Mouse (Mus musculus) embryonic facial prominence, embryonic 11.5 days (tissue): ENCODE results near the gene Mpzl3. TPM values are rescaled to one million over a fixed set of nuclear protein-coding genes. Genes with fewer than 3 reads are reported as not detected.

Experiments
- ATAC-seq: fragments of 200-750 bp; cut with Nextera tagmentation; replicated peaks from 2 replicates; pipeline ENCODE4 v1.8.0; 2017; ENCODE audit warnings: low read depth; ENCODE audit not compliant: insufficient number of reproducible peaks, low FRiP score, low TSS enrichment
- DNase-seq: peaks from one replicate; pipeline ENCODE4 v3.0.0-alpha.2; 2015; ENCODE audit warnings: low spot score
- H3K27ac ChIP-seq: fragments of 300-500 bp; sonication (generic); replicated peaks from 2 replicates; pipeline ENCODE4 v1.5.1; 2014; ENCODE audit warnings: mild to moderate bottlenecking, low read depth, low read length, control low read depth
- H3K27me3 ChIP-seq: fragments of 300-500 bp; sonication (generic); 2 replicates; pipeline ENCODE4 v1.6.1; 2014; ENCODE audit warnings: mild to moderate bottlenecking, low read length, moderate library complexity, mixed read lengths; ENCODE audit not compliant: control insufficient read depth, insufficient read depth
- H3K36me3 ChIP-seq: fragments of 300-500 bp; sonication (generic); replicated peaks from 2 replicates; pipeline ENCODE4 v1.6.1; 2014; ENCODE audit warnings: low read depth, mild to moderate bottlenecking, low read length, moderate library complexity, mixed read lengths; ENCODE audit not compliant: control insufficient read depth, insufficient read depth
- H3K4me1 ChIP-seq: fragments of 300-500 bp; sonication (generic); 2 replicates; pipeline ENCODE4 v1.6.1; 2014; ENCODE audit warnings: low read length, mixed read lengths; ENCODE audit not compliant: control insufficient read depth, insufficient read depth
- H3K4me2 ChIP-seq: fragments of 300-500 bp; sonication (generic); 2 replicates; pipeline ENCODE4 v1.6.1; 2014; ENCODE audit warnings: low read depth, mild to moderate bottlenecking, control low read depth, low read length, moderate library complexity
- H3K4me3 ChIP-seq: fragments of 300-500 bp; sonication (generic); 2 replicates; pipeline ENCODE4 v1.5.1; 2014; ENCODE audit warnings: low read depth, low read length, control low read depth
- H3K9ac ChIP-seq: fragments of 300-500 bp; sonication (generic); replicated peaks from 2 replicates; pipeline ENCODE4 v1.6.1; 2014; ENCODE audit warnings: mild to moderate bottlenecking, control low read depth, low read length
- H3K9me3 ChIP-seq: fragments of 300-500 bp; sonication (generic); replicated peaks from 2 replicates; pipeline ENCODE4 v1.6.1; 2016; ENCODE audit warnings: mild to moderate bottlenecking, low read length, inconsistent platforms, mixed read lengths; ENCODE audit not compliant: control insufficient read depth
- WGBS: fragments of 180-500 bp; shearing (Covaris S2); extraction: QIAGEN DNeasy Blood & Tissue Kit; methylation state at CpG from one replicate; pipeline ENCODE4 v1.1.7; 2014; 5-methylcytosine and 5-hydroxymethylcytosine counted together
- polyA plus RNA-seq: library from polyadenylated mRNA; unstranded; fragments of >200 nt; fragmentation: Nextera tagmentation; extraction: Ambion mirVana; gene quantifications from 2 replicates; pipeline ENCODE4 v1.2.1, GENCODE M21; 2014

Mpzl3 gene
- polyA plus RNA-seq, 1 experiment from 2014 or later: 2.0 TPM

DNA sequence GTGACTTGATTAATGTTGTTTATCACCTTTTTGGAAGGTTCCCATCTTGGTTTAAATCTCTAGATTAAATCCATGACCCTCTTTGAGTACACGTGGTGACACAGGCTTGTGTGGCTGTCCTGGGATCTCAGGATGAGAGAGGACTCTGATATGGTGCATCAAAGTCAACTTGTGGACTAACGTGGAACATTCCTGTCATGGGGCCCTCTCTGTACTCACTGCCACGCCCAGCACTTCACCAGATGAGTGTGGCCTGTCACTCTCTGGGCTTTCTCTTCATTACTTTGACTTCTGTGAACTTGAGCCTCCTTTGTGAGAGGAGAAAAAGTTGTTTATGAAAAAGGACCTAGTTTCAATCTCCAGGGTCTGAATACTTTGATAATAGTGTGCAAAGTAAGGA, 16.8 kb downstream of the Mpzl3 start:
- H3K27me3 ChIP-seq: no peaks in the 10 kb centered on the region
- ATAC-seq: no peak

DNA sequence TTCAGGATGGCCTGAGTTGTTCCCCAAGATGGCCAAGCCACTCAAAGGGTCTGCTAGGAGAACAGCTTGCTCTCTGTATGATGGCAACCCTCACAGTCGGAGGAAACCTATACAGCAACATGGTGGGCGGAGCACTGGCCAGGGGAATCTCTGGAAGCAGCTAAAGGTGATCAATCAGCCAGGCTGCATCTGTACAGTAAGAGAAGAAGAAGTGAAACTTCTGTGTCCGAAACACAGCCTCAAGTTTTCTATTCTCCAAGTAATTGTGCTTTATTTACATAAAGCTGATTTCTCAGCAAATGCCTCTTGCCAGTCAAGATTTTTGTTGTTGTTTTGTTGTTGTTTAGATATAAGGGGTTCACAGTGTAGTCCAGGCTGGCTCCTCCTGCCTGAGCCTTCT, 22.9 kb downstream of the Mpzl3 start:
- H3K4me2 ChIP-seq: no peak overlapping the region

More for the DNA sequence above, 16.8 kb downstream of the Mpzl3 start:
- no peaks in the 10 kb centered on the region for H3K9me3 ChIP-seq
- no peak overlapping the region for H3K9ac ChIP-seq
- H3K36me3 ChIP-seq: no peaks in the 10 kb centered on the region
- H3K27ac ChIP-seq: no peak overlapping the region
- no peak for DNase-seq
- H3K4me1 ChIP-seq: no peaks in the 10 kb centered on the region
- H3K4me2 ChIP-seq: no peak overlapping the region
- no peak overlapping the region for H3K4me3 ChIP-seq
- WGBS: 61% methylated on average over 3 of the region's 3 CpGs

DNA sequence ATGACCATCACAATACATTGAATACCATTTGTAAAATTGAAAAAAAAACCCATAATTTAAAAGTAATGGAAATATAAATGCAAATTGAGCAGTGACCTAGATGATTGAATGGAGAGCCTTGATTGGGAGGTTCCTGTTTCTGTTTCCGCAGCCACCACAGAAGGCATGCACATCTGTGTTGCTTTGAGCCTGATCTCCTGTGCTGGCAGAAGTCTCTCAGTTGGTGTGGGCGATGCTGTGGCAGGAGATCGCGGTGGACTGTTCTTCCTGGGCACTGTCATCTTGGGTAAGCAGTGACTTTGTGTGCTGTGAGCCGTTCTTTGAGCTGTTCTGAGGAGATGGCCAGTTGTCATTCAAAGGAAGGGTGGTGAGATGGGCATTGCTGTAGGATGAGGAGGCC, 24.0 kb downstream of the Mpzl3 start, which contains the start of gene Jaml:
Gene Jaml, plus strand, starts transcription at position 173 of the 400 bp plus-strand sequence.
- H3K4me1 ChIP-seq: no peaks in the 10 kb centered on the region
- H3K4me2 ChIP-seq: no peak within 1 kb of the TSS
- H3K4me3 ChIP-seq: no peak within 1 kb of the TSS
- H3K27ac ChIP-seq: no peak within 1 kb of the TSS
- ATAC-seq (no peak), DNase-seq (no peak)
- no peak within 1 kb of the TSS for H3K9ac ChIP-seq
- no peaks in the 10 kb centered on the region for H3K36me3 ChIP-seq
- no peaks in the 10 kb centered on the region for H3K27me3 ChIP-seq
- WGBS: 86% methylated on average over 5 of the region's 5 CpGs
- H3K9me3 ChIP-seq: no peaks in the 10 kb centered on the region

More for the DNA sequence above, 22.9 kb downstream of the Mpzl3 start:
- no peaks in the 10 kb centered on the region for H3K36me3 ChIP-seq
- H3K9ac ChIP-seq: no peak overlapping the region
- WGBS: 66% methylated on average over 3 of the region's 3 CpGs
- no peak overlapping the region for H3K27ac ChIP-seq
- no peak overlapping the region for H3K4me3 ChIP-seq
- no peaks in the 10 kb centered on the region for H3K9me3 ChIP-seq
- DNase-seq (no peak), ATAC-seq (no peak)
- no peaks in the 10 kb centered on the region for H3K27me3 ChIP-seq
- no peaks in the 10 kb centered on the region for H3K4me1 ChIP-seq

DNA sequence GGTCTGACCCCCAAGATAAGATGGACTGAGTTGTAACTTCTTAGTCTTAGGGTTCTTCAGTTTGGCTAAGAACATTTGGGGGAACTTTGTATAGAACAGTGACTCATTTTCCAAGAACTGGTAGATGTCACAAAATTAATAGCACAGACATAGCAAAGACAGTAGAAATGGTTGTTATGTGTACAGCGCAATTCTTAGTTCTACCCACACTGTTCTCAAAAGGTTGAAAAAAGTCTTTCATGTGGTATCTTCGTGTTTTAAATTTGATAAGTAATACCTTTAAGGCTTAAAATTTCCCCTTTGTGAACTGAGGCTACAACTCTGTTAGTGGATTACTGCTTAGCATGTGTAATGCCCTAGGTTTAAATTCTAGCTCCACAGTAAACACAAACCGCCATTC, 28.1 kb downstream of the Mpzl3 start:
- 87% methylated on average over 3 of the region's 3 CpGs for WGBS
- H3K9ac ChIP-seq: no peak overlapping the region

DNA sequence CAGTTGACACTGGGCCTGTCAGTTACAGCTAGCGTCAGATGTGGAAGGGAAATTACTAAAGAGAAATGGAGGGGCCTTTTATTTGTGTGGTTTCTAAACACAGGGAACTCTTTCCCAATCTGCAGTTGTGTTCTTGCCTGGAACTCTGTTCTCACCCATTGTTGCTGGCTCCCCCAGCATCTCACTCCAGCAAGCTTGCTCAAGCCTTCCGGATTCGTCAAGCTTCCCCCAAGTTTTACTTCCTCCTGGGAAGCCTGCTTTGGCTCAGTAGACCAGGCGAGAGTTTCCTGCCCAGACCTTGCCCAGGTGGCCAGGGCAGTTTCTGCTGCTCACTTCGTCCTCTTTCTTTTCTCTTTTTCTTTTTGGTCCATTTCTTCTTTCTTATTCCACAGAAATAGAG, 29.6 kb downstream of the Mpzl3 start:
- Histone ChIP-seq H3K9ac (no peak overlapping the region), H3K9me3 (no peaks in the 10 kb centered on the region), H3K27ac (no peak overlapping the region), H3K4me3 (no peak overlapping the region), H3K4me2 (no peak overlapping the region), H3K4me1 (no peaks in the 10 kb centered on the region), H3K27me3 (no peaks in the 10 kb centered on the region), H3K36me3 (no peaks in the 10 kb centered on the region)
- DNase-seq: no peak
- ATAC-seq: no peak
- 74% methylated on average over 5 of the region's 5 CpGs for WGBS

More for the DNA sequence above, 28.1 kb downstream of the Mpzl3 start:
- no peak overlapping the region for H3K4me2 ChIP-seq
- H3K36me3 ChIP-seq: no peaks in the 10 kb centered on the region
- H3K4me3 ChIP-seq: no peak overlapping the region
- no peaks in the 10 kb centered on the region for H3K9me3 ChIP-seq
- H3K27ac ChIP-seq: no peak overlapping the region
- H3K4me1 ChIP-seq: no peaks in the 10 kb centered on the region
- no peak for DNase-seq
- no peaks in the 10 kb centered on the region for H3K27me3 ChIP-seq
- no peak for ATAC-seq

DNA sequence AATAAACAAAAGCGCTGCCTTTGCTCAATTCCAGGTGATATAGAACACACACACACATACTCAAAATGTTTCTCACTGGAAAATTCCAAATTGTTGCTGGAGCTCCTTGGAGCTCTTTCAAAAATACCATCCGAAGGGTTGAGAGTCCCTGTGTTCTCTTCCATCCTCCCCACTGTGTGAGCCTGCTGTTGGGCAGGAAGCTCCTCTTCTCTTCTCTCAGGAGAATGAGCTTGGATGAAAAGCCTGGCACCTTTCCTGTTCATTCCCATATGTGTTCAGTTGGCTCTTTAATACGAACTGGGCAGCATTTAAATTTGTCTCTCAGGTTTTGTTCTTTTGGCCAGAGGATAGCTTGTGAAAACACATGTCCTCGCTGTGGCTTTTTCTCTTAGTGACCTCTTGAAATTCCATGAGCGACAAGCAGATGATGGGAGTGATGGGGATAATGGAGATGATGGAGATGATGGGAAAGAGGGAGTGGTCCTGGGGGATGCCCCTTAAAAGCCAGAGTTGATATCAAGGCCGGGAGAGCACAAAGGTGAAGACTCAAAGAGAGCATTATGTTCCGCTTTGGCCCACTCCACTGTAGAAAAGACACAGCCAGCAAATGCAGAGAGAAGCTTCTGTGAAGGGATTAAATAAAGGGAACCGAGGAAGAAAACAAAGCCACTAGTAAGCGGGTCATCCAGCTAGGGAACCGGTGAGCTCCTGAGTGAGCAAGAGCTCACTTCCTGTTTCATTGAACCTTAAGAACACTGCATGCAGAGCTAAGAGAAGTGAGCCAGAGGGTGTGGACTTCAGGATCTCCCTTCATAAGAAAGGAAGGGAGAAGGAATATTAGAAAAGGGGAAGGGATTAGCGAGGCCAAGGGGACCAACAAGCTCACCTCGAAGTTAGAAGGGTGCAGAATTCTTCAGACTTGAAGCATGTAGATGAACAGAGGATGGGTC, 31.0 kb downstream of the Mpzl3 start:
- Histone ChIP-seq H3K4me2 (no peak overlapping the region), H3K27ac (no peak overlapping the region), H3K27me3 (no peaks in the 10 kb centered on the region), H3K9ac (no peak overlapping the region), H3K4me1 (no peaks in the 10 kb centered on the region), H3K4me3 (no peak overlapping the region), H3K36me3 (no peaks in the 10 kb centered on the region), H3K9me3 (no peaks in the 10 kb centered on the region)
- no peak for ATAC-seq
- 79% methylated on average over 12 of the region's 12 CpGs for WGBS
- no peak for DNase-seq

DNA sequence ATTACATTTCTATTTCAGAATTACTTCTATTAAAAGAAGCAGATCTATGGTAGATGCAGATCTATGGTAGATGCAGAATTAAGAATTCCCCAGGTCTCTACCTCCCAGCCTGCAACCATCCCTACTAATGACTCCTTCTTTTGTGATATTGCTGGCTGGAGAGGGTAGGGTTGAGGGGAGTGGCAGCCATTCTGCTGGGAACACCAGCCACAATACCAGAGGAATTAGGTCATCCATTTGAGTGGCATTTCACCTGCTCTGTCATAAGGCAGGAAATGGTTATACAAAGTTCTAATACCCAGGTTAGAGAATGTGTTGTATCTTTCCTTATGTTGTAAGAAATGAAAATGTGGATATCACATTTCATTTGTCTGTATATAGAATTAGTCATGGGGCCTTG, 33.1 kb downstream of the Mpzl3 start:
- no peaks in the 10 kb centered on the region for H3K27me3 ChIP-seq
- H3K4me3 ChIP-seq: no peak overlapping the region
- no peak overlapping the region for H3K9ac ChIP-seq
- no peaks in the 10 kb centered on the region for H3K4me1 ChIP-seq
- DNase-seq (no peak), ATAC-seq (no peak)
- no peaks in the 10 kb centered on the region for H3K9me3 ChIP-seq
- H3K27ac ChIP-seq: no peak overlapping the region
- no peak overlapping the region for H3K4me2 ChIP-seq
- no peaks in the 10 kb centered on the region for H3K36me3 ChIP-seq

DNA sequence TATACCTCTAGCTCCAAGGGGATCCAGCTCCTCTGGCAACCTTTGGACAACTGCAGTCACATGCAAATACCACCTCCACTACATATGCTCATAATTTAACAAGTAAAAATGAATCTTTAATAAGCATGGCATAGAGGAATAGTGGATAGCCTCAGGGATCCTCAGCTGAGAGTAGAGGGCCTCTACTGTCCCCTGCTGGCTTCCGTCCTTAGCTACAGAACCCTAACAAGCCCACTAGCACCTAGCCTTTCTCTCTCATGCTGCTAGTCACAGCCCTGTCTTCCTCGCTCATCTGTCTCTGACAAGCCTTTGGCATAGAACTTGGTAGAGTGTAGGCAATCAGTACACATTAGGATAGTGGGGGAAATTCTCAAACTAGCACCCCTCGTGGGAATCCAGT, 35.8 kb downstream of the Mpzl3 start:
- H3K27me3 ChIP-seq: no peaks in the 10 kb centered on the region
- WGBS: 67% methylated on average over 3 of the region's 3 CpGs

More for the DNA sequence above, 35.8 kb downstream of the Mpzl3 start:
- Histone ChIP-seq H3K36me3 (no peaks in the 10 kb centered on the region), H3K9me3 (no peaks in the 10 kb centered on the region), H3K4me1 (no peaks in the 10 kb centered on the region), H3K9ac (no peak overlapping the region), H3K27ac (no peak overlapping the region), H3K4me2 (no peak overlapping the region), H3K4me3 (no peak overlapping the region)
- ATAC-seq: no peak
- no peak for DNase-seq
